Mouse (Mus musculus): ENCODE results near the gene Jade1.

Gene Jade1

DNA sequence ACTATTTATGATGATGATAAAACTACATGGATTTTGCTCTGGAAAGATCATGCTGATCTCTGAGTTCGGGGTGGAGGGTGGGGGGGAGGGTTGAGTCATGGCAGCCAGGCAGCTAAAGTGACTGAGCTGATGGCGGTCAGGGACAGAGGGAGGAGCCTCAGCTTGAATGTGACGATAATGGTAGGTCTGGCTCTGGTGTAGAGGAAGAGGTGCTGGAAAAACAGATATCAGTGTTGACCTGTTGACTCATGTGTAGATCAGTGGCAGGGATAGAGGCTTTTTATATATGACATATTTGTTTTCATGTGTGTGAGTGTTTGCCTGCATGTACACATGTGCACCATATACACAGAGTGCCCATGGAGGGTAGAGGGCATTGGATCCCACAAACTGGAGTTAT lies 3.9 kb upstream of the Jade1 start:
- DNase-seq (ENCODE audit: low spot score in 2 of 2): no peak

DNA sequence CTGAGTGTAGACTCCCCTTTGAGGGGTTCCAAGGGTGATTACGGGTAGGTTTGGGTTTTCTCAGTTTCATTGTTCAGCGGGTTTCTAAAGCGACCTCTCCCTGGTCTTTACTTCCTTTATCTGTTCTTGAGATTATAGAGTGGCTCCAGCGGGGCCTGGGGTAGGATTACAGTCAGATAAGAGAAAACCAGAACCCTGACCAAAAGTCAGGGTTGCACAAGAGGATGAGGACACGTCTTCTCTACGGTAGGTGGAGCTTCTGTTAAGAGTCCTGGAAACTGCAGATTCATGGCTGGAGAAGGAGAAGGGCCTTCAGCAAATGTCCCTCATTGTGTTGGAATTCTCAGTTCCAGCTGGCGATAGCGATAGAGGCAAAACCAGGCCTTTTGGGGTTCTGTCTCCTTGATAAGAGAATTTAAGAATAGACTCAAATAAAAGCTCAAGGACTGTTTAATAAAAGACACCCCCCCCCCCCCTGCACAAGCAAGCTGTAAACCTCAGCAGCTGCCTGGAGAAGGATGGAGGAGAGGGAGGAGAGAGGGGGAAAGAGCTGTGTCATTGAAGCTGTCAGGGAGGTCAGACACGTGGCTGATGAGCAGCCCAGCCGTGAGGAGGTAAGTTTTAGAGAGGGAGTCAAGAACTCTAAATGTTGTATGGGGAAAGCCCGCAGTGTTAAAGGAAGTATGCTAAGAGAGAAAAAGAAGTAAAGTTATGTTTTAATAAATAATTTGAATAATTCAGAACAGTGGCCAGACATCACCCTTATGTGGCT lies 2.6 kb upstream of the Jade1 start:
- no peak for DNase-seq (ENCODE audit: low spot score in 2 of 2)

DNA sequence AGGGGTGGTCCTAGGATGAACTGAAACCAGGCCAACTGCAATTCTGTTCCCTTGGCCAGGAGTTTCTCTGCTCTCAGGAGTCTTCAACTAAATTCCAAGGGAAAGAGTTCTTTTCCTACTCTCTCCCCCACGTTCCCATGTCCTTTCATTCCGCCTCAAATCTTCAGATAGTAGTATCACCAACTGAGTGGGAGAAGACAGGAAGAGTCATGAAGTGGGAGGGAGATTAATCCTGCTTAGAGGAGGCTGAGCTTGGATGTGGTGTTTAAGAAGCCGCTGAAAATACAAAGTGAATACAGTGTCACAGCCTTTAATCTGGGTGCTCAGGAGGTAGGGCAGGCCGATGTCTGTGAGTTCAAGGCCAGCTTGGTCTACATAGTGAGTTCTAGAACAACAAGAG lies 1.9 kb upstream of the Jade1 start:
- DNase-seq (ENCODE audit: low spot score in 2 of 2): no peak

DNA sequence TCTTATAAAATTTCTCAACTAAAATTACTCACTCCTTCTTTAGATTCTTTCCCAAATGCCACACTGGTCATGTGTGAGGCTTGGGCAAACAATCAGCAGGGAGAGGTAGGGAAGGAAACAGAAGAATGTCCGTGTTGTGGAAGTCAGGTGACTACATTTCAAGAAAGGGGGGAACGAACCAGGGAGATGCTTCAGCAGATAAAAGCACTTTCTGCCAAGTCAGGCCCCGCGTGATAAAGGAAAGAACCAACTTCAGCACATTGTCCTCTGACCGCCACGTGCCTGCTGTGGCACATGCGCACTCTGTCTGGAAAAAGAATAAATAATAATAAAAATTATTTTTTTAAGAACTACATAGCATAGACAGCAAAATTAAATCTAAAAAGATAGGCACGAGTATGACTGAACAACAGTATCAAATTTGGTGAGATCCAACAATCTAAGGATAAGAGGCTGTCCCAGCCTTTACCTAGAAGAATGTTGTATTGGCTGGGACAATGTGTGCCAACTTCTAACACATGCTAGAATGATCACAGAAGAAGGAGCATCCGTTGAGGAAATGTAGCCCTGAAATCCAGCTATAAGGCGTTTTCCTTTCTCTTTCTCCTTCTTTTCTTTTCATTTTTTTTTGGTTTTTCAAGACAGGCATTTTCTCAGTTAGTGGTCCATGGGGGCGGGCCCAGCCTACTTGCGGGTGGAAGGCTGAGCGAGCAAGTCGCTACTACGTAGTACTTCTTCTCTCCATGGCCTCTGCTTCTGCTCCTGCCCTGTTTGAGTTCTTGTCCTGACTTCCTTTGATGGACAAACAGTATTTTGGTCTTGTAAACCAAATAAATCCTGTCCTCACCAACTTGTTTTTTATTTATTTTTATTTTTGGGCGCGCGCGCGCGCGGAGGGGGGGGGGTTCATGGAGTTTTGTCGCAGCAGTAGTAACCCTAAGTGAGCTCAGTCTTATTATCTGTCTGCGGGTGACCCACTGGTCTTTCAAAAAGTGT lies 753 bp upstream of the Jade1 start:
- no peak for DNase-seq (ENCODE audit: low spot score in 2 of 2)

DNA sequence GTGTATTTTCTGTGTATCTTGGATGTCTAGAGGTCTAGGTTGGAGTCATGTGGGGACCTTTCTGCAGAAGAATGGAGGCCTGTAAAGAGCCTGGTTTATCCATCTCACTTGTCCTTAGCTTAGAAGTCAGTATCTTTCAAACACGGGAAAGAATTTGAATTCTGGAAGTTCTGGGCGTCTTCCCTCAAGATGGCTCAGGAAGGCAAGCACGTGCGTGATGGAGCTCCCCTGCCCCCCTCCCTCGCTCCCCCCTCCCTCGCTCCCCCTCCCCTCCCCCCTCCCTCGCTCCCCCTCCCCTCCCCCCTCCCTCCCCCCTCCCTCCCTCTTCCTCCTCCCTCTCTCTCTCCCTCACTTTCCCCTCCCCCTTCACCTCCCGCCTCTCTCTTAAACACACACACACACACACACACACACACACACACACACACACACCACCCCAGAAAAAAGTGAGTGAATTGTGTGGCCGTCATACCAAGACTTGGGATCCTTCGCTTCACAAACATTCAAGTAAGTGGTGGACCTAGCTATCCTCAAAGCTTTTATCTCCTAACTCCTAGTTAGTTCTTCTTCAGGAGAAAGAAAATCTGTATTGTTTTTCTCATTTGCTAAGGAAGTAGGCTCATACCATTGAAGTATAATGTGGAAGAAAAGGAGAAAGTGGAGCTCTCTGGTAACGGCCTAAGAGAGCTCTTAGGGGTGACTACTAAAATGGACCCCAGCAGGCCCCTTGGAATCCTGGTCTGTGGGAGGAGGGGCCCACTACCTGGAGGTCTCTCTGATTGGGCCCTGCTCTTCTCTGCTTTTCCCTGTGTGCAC lies 1.1 kb downstream of the Jade1 start:
- no peak for DNase-seq (ENCODE audit: low spot score in 2 of 2)

DNA sequence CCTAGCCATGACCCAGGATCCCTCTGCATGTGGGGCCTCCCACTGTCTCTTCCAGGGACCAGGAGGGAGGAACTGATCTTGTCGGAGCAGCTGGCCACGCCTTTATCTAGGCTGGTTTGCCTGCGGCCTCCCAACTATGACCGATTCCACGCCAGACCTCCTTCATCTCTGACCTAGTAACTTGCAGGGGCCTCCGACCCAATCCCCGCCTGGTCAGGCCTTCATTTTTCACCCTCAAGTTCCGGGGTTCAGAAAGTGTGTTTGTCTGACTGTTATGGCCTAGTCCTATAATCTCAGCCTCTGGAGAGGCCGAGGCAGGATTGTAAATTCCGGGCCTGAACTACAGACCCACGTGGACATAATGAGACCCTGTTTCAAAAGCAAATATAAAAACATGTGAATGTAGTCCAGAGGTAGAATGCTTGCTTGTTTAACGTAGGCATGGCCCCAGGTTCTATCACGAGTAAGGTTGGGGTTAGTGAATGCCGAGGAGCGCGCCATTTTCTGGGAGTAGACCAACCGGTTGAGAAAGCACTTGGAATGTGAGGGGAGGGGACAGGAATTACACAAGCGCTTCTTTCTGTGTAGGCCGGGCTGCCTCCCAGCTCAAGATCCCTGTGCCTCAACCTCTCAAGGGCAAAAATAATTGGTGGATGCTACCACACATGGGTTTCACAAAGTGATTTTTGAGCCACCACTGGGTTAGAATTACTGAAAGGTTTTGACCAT lies 1.9 kb downstream of the Jade1 start:
- no peak for DNase-seq (ENCODE audit: low spot score in 2 of 2)

DNA sequence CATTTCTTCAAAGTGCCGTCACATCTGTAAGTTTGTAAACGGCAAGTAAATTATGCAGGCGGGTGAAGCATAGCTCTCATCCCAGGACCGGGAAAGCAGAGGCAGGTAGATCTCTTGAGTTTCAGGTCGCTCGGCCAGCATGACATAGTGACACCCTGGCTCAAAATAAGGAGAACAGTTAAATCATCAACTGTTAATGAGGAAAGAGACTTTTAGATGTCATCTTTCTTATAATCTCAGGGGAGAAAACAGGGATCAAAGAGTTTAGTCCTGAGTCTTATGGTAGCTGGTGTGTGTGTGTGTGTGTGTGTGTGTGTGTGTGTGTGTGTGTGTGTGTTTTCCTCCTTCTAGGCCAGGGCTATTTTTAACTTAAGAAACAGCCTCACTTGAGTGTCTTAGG lies 5.0 kb downstream of the Jade1 start:
- DNase-seq (ENCODE audit: low spot score in 2 of 2): no peak

DNA sequence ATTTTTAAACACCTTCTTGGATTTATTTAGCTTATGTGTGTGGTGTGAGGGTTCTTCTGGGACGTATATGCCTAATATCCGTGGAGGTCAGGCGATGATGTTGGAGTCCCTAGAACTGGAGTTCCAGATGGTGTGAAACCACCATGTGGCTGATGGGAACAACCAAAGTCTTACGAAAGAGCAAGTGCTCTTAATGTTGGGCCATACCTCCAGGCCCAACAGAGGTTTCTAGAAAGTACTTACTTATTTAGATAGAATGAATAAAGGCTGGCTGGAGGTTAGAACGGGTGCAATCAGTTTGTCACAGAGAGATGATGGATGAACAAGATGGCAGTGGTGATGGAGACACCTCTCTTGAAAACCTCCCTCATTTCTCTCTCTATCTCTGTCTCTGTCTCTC lies 6.3 kb downstream of the Jade1 start:
- no peak for DNase-seq (ENCODE audit: low spot score in 2 of 2)

DNA sequence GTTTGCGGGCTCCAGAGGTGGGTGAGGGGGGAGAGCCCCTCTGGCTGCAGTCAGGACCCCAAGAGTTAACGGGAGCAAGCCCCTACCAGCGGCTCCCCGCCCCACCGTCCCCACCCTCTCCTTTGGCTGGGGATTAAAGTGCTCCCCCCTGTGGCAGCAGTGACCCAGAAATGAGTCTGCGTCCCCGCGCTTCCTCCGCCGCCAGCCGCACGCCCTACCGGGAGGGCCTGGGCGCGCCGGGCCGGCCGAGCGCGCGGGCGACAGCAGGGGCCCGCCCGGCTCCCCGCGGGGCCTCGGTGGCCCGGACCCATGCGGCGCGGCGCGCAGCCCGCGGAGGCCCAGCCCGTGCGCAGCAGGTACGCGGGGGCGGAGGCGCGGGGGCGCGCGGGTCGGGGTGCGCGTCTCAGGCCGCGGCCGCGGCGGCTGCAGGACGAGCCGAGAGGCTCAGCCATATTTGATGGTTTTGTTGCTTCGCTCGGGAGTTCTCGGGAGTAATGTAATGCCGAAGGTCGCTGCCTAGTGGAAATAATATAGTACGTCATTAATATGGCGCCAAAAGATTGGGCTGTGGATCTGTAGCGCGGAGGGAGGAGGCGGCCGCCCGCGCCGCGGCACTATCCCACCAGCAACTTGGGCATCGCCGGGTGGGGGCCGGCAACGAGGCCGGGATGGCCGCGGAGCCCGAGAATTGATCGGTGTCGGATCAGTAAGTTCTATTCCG lies 7.8 kb downstream of the Jade1 start:
- peak; percentile 70 to 73 for DNase-seq (ENCODE audit: low spot score in 2 of 2)

DNA sequence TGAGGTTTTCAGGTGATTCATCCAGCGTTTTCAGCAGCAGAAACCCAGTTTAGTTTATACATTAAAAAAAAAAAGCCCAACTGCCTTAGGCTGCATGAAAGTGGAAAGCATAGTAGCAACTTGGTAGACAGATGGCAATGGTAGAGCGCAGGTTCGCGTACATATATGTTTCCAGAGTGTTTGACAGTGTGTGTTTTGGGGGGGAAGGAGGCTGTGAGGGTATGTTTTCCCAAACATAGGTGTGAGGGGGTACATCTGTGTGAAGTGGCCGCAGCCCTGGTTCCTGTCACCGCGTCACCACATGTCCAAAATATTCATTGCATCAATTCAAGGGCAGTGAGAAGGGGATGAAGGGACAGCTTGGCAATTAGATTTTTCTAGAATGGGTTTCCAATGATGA lies 8.5 kb downstream of the Jade1 start:
- DNase-seq (ENCODE audit: low spot score in 2 of 2): peak in 1 of 2 experiments; percentile 23

DNA sequence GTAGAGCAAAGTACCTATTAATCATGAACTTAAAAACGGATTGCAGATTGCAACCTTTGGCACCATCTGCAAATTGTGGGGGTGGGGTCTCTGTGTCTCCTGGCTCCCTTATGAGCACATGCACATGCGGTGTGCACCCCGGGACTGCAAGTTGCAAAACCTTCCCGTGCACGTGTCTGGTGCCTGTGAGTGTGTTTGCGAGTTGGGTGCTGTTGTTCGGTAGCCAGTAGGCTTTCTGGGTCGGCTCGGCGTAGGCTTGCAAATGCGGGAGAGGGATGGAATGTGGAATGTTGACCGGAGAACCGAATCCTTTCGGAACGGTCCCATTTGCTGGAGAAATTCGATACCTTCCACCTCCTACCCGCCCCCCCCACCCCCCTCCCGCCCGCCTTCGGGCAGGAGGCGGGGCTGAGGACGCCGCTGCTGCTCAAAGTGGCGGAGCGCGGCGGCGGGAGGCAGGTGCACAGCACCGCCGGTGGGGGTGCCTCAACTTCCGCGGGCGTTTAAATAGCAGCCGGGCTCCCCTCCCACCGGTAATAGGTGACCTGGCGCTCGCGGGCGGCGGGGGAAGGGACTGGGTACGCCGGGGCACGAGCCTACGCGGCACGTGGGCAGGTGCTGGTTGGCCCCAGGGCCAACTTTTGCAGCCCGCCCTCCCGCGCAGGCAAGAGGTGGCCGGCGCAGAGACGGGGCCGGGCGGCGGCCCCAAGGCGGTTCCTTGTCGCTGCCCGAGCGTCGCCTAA lies 9.1 kb downstream of the Jade1 start:
- DNase-seq (ENCODE audit: low spot score in 2 of 2): peak; percentile 70 to 74

DNA sequence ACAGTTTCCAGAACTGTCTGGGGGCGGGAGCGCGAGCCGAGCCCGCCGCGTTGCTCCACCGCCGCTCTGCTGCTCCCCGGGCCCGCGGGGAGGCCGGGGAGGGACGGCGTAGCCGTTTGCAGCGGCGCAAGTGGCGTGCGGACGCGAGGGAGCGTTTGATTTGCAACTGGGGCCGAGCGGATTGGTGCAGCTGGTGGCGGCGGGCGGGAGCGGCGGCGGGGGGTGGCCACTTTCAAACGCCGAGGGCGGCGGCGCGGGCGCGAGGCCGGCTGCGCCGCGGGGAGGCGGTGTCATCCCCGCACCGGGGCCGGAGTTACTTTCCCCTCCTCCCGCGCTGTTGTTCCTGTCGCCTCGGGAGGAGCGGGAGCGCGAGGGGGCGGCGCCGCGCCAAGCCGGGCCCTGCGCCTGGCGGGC lies 9.9 kb downstream of the Jade1 start:
- peak; percentile 86 to 90 for DNase-seq (ENCODE audit: low spot score in 2 of 2)

DNA sequence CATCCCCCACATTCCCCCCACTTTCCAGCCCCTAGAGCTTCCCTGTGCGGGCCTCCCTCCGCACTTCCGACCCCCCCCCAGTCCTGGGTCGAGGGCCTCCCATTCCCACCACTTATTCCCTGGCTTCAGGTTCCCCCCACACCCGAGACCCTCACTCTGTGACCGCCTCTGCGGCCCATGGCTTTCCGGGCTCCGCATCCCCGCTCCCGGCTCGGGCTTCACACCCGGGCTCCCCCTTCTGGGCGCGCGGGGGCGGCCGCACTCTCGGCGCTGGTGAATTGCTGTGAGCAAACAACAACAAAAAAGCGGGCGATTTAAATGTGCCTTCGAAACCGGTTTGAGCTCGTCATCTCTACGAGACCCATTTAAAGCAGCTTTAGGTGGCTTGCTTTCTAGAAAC lies 10.4 kb downstream of the Jade1 start:
- peak; percentile 73 to 78 for DNase-seq (ENCODE audit: low spot score in 2 of 2)

DNA sequence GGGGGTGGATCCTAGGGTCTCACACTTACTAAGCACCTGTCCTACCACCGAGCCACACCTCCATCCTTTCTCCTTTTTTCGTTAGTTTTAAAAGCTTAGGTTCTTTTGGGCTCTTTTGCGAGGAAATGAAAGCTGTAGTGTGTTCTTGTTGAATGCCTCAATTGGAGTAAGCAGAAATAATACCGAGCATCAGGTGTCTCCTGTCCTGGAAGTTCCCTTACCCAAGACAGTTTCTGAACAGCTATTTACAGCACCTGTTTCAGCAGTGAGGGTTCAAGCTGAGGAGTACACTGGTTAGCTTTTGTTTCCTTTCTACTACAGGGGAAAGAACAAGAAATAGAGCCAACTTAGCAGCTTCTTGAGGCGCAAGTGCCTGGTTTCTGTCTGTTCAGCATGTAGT lies 14.4 kb downstream of the Jade1 start:
- no peak for DNase-seq (ENCODE audit: low spot score in 2 of 2)

DNA sequence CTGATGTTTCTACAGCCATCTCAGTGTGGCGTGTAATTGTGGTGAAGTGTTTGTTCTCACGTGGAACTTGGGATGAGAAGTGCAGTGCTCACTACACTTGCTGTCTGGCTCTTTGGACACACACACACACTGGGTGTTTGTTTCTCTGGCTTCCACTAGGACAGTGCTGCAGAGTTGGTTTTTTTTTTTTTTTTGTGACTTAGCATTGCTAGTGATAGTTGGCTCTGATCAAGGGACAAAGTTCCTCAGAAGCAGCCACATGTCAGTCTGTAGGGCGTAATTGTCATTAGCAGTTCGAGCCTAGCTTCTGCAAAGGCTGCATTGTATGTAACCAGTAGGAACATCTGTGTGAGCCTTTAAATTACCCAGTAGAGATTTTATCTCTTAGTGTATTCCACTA lies 16.6 kb downstream of the Jade1 start:
- no peak for DNase-seq (ENCODE audit: low spot score in 2 of 2)

DNA sequence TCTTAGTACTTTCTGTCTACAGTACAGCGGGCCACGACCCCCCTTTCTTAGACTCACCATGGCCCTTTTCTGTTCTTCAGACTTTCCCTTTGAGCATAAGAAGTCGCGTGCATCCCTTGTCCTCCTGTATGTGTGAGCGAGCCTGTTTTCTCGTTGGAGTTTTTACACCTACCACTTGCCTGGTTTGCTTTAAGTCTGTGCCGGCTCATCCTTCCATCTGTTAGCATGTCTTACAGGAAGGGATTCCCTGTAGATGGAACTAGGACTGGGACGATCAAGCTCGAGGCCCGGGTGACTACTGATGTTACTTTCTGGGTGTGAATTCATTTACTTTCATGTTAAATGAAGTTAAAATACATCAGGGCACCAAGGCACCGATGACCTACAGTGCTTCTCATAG lies 17.4 kb downstream of the Jade1 start:
- peak in 1 of 2 experiments; percentile 36 for DNase-seq (ENCODE audit: low spot score in 2 of 2)

DNA sequence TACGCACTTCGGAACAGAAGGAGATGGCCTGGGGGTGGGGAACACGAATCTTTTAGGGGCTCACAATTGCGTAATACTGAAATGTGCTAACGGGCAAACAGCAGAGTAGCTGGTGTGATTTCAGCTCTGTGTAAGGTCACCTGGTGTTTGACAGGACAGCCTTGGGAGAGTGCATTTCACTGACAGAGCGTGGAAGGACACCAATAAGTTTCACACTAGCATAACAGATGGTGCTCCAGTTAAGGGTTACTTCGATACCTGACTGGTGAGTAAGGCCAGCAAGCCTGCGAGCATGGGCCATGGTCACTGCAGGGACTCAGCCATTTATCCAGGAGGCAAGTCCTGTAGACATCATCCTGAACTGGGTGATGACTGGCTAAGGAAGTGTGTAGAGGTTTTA lies 18.7 kb downstream of the Jade1 start:
- DNase-seq (ENCODE audit: low spot score in 2 of 2): no peak

DNA sequence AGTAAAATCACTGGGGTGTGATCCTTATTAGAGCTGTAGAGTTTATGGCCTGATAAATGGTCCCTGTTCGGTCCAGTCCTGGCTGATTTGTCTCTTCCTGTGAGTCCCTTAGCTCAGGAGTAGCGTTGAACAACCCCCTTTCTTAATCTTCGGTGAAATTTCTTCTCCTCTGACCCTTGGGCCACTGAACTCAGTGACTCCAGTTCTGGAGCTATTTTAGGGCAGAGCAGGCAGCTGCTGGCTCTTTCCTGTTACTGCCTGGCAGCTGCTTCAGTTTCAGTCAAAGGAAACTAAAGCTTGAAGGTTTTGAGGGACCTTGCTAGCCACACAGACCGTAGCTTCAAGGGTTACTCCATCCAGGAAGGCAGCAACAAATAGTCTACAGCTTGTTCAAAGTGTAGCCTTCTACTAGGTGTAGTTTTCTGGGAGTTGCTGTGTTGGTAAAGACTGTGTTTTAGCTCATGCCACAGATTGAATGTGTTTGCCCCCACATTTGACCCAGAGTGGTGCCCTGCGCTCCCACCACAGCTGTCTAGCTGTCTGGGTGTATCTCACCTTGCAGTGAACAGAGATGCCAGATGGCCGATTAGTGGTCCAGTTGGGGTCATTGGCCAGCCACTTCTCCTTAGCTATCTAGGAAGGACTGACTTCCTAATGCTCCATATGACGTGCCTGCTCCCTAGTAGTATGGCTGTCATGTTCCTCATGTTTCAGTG lies 19.3 kb downstream of the Jade1 start:
- no peak for DNase-seq (ENCODE audit: low spot score in 2 of 2)

DNA sequence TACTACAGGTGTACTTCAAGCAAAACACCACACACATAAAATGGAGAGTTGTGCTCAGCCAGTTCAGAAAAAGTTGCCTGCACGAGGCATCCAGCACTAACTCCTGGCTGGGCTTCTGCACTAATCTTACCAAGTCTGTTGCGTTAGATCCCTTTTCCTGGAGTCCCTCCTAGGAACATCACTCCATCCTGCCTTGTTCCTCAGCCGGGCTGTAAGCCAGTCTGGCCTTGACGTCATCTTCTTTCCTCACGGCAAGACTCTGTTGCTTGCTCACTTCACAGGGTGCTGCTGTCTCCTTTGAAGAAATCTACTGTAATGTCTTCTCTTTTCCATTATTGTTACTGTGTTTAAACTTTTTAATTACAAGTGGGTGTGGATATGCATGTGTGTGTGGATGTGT lies 20.4 kb downstream of the Jade1 start:
- no peak for DNase-seq (ENCODE audit: low spot score in 2 of 2)

Data from frontal cortex, postnatal 36 days (tissue).